Mouse (Mus musculus) ES-E14 (cell line): ENCODE measurements around the gene Sbf2. TPM values are rescaled to one million over a fixed set of nuclear protein-coding genes. Genes with fewer than 3 reads are reported as not detected.

Experiments used
- DNase-seq: peaks from one replicate; pipeline ENCODE4 v3.0.0-alpha.2; 2013; ENCODE audit warnings: low read depth, low spot score
- H3K27ac ChIP-seq: 2 replicates; pipeline ENCODE4 v1.5.1; 2012; ENCODE audit warnings: low read depth, mild to moderate bottlenecking, low read length, moderate library complexity, mixed read lengths; ENCODE audit not compliant: poor library complexity, insufficient read depth, severe bottlenecking
- H3K36me3 ChIP-seq: 2 replicates; pipeline ENCODE4 v1.6.1; 2012; ENCODE audit warnings: mild to moderate bottlenecking, low read length, moderate library complexity, mixed read lengths; ENCODE audit not compliant: control insufficient read depth, poor library complexity, insufficient read depth, severe bottlenecking
- H3K4me1 ChIP-seq, 2 experiments: fragments of 150-350 bp in 1 of 2; sonication (generic) in 1 of 2; 2 replicates each; pipeline ENCODE4 v1.6.1; 2012; ENCODE audit warnings: low read length in 2 of 2, mild to moderate bottlenecking in 1 of 2, mixed read lengths in 1 of 2; ENCODE audit not compliant: control insufficient read depth in 2 of 2, insufficient read depth in 2 of 2, poor library complexity in 1 of 2
- H3K4me3 ChIP-seq, 2 experiments: fragments of 150-350 bp in 1 of 2; sonication (generic) in 1 of 2; 2 replicates each; pipeline ENCODE4 v1.5.1; 2012; ENCODE audit warnings: low read length in 2 of 2, low read depth in 1 of 2, mild to moderate bottlenecking in 1 of 2, mixed read lengths in 1 of 2; ENCODE audit not compliant: insufficient read depth in 1 of 2, poor library complexity in 1 of 2, severe bottlenecking in 1 of 2
- H3K9ac ChIP-seq: 2 replicates; pipeline ENCODE4 v1.6.1; 2012; ENCODE audit warnings: low read depth, mild to moderate bottlenecking, low read length, mixed read lengths; ENCODE audit not compliant: poor library complexity, insufficient read depth, severe bottlenecking
- H3K9me3 ChIP-seq: fragments of 150-350 bp; sonication (generic); 2 replicates; pipeline ENCODE4 v1.6.1; 2012; ENCODE audit warnings: low read depth, mild to moderate bottlenecking, low read length; ENCODE audit not compliant: control insufficient read depth, insufficient read depth
- CHD2 ChIP-seq: IDR thresholded peaks from 2 replicates; pipeline ENCODE4 v1.6.1; 2014; ENCODE audit warnings: mild to moderate bottlenecking, low read depth, low read length, inconsistent platforms
- HCFC1 ChIP-seq: IDR thresholded peaks from 2 replicates; pipeline ENCODE4 v1.6.1; 2012; ENCODE audit warnings: low read length, inconsistent platforms, borderline replicate concordance; ENCODE audit not compliant: insufficient read depth
- MAFK ChIP-seq: IDR thresholded peaks from 2 replicates; pipeline ENCODE4 v1.6.1; 2014; ENCODE audit warnings: mild to moderate bottlenecking, low read depth, low read length, inconsistent platforms; ENCODE audit not compliant: insufficient read depth
- ZC3H11A ChIP-seq: IDR thresholded peaks from 2 replicates; pipeline ENCODE4 v1.6.1; 2012; ENCODE audit warnings: low read depth, mild to moderate bottlenecking, inconsistent platforms, low read length, borderline replicate concordance
- ZNF384 ChIP-seq: IDR thresholded peaks from 2 replicates; pipeline ENCODE4 v1.6.1; 2012; ENCODE audit warnings: low read depth, low read length, inconsistent platforms
- in situ Hi-C, 2 experiments: fragments of 600-800 bp; cut with MboI; formaldehyde crosslinking; loops; one replicate each; pipeline ENCODE4 v1.15.1; 2025; ENCODE audit warnings: low sequenced_read_pairs in 2 of 2, inconsistent platforms in 1 of 2; ENCODE audit not compliant: unreplicated experiment in 2 of 2
- total RNA-seq: library from RNA; depleted of rRNA; stranded (reverse); fragments of 300-350 nt; gene quantifications from 2 replicates; pipeline ENCODE4 v1.2.3, GENCODE M21; 2012

Gene Sbf2
- total RNA-seq, 1 experiment = 17.4 TPM

DNA sequence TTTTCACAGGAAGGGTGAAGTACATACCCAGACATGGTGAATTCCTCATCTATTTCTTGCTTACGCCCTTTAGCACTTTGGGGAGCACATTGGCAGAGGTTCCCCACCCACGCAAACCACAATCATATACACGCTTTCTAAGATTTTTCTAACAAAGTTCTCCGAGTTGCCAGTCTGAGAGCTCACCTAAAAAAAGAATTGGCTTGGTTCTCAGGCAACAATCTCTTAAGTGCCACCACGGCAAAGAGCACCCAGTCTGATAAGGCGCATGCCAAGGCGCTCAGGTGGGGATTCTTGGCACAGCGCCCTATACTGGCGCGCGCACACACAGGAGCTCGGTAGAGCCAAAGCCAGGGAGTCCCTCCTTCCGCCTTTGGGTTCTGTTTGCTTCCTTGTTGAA, 10.2 kb upstream of the Sbf2 start:
- peaks cover 0 to 14% of the 10 kb centered on the region in 2 experiments; a peak in 2 of 4 replicates for H3K4me1 ChIP-seq
- no peak overlapping the region for H3K9ac ChIP-seq
- H3K9me3 ChIP-seq = no peaks in the 10 kb centered on the region
- no peak for TF ChIP-seq HCFC1
- no peak for TF ChIP-seq CHD2
- no peak for TF ChIP-seq ZNF384
- in situ Hi-C loops = loop anchor here (5.0 to 25.0 kb wide), 5 partner anchors 60 to 463 kb away; no protein-coding TSS in a partner anchor
- no peak for DNase-seq
- no peak overlapping the region for H3K4me3 ChIP-seq
- no peaks in the 10 kb centered on the region for H3K36me3 ChIP-seq
- no peak overlapping the region for H3K27ac ChIP-seq

- peaks cover 0 to 20% of the 10 kb centered on the region in 2 experiments; a peak in 3 of 4 replicates for H3K4me1 ChIP-seq
- no peak overlapping the region for H3K4me3 ChIP-seq
- in situ Hi-C loops = loop anchor here (10.0 kb wide), 2 partner anchors 59 to 339 kb away; no protein-coding TSS in a partner anchor
- no peak for DNase-seq
- H3K27ac ChIP-seq = no peak overlapping the region
- H3K36me3 ChIP-seq = no peaks in the 10 kb centered on the region
- H3K9ac ChIP-seq = no peak overlapping the region
- no peaks in the 10 kb centered on the region for H3K9me3 ChIP-seq
- TF ChIP-seq CHD2 (no peak), ZC3H11A (no peak), HCFC1 (no peak), ZNF384 (no peak), MAFK (no peak)
Observed at GRCm38 (mm10) chr7:110624067-110624466, 9.3 kb upstream of the Sbf2 start.

DNA sequence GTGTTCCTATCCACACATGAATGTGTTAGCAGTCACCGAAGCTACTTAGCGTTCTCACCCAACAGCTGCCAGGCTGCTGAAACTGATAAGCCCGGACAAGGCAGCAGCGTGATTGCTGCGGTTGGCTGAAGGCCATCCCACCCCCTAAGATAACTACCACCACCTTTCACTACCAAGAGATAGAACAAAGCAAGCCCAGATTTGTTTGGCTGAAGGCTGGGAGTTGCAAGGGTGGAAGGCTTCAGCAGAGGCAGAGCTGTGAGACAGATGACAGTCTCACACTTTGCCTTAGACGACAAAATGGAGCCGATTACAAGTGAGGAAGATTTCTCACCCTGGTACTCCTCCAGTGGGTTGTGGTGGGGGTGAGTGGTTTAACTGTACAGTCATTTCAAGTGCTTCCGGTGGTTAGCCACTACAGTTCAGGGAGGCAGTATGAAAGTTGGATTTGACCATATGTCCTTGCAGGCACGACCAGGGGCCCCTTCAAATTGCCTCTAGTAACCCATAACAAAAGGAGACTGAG, 4.4 kb upstream of the Sbf2 start:
- H3K9me3 ChIP-seq = no peaks in the 10 kb centered on the region
- H3K4me3 ChIP-seq = no peak overlapping the region
- H3K36me3 ChIP-seq = no peaks in the 10 kb centered on the region
- no peak for DNase-seq
- H3K4me1 ChIP-seq = peaks cover 0 to 8% of the 10 kb centered on the region in 2 experiments; a peak in 3 of 4 replicates
- H3K9ac ChIP-seq = no peak overlapping the region
- in situ Hi-C loops = no loop called here
- no peak for TF ChIP-seq ZC3H11A
- no peak for TF ChIP-seq CHD2
- TF ChIP-seq MAFK = no peak
- no peak for TF ChIP-seq ZNF384
- no peak for TF ChIP-seq HCFC1
- no peak overlapping the region for H3K27ac ChIP-seq

- in situ Hi-C loops = no loop called here
- Histone ChIP-seq H3K9me3 (no peaks in the 10 kb centered on the region), H3K36me3 (no peaks in the 10 kb centered on the region), H3K4me1 (peaks cover 0 to 11% of the 10 kb centered on the region in 2 experiments; a peak in 3 of 4 replicates), H3K27ac (no peak overlapping the region), H3K4me3 (peak overlapping the region in 1 of 2 experiments; percentile 79; a peak in 2 of 4 replicates), H3K9ac (no peak overlapping the region)
- no peak for DNase-seq
- TF ChIP-seq ZC3H11A (no peak), MAFK (no peak), CHD2 (no peak), ZNF384 (no peak), HCFC1 (no peak)
Observed at GRCm38 (mm10) chr7:110615792-110616191, 1.1 kb upstream of the Sbf2 start.
